Mouse (Mus musculus) bone marrow, adult 2 months (tissue): ENCODE data around the gene Zdhhc14. TPM values are rescaled to one million over a fixed set of nuclear protein-coding genes. Genes with fewer than 3 reads are reported as not detected.

Source experiments
- H3K27ac ChIP-seq: fragments of 200-500 bp; 2 replicates; pipeline ENCODE4 v1.5.1; 2012; ENCODE audit warnings: low read depth, mild to moderate bottlenecking, control low read depth, inconsistent platforms, low read length; ENCODE audit not compliant: control insufficient read depth, poor library complexity, insufficient read depth
- H3K4me1 ChIP-seq: fragments of 200-500 bp; 2 replicates; pipeline ENCODE4 v1.6.1; 2011; ENCODE audit warnings: low read length; ENCODE audit not compliant: control insufficient read depth, insufficient read depth
- H3K4me3 ChIP-seq: fragments of 200-500 bp; replicated peaks from 2 replicates; pipeline ENCODE3; 2011; ENCODE audit warnings: mild to moderate bottlenecking, low read depth, low read length, control low read depth; ENCODE audit not compliant: control insufficient read depth
- CTCF ChIP-seq: fragments of 200-500 bp; IDR thresholded peaks from 2 replicates; pipeline ENCODE4 v1.5.1; 2011; ENCODE audit warnings: low read length, control low read depth; ENCODE audit not compliant: control insufficient read depth, insufficient read depth
- POLR2A ChIP-seq: fragments of 200-500 bp; IDR thresholded peaks from 2 replicates; pipeline ENCODE4 v1.6.1; 2011; ENCODE audit warnings: low read depth, mild to moderate bottlenecking, control low read depth, low read length, borderline replicate concordance; ENCODE audit not compliant: control insufficient read depth
- WGBS: fragments of 180-500 bp; shearing (Covaris S2); methylation state at CpG from one replicate; pipeline ENCODE4 v1.1.7; 2018; 5-methylcytosine and 5-hydroxymethylcytosine counted together
- polyA plus RNA-seq: library from polyadenylated mRNA; stranded (reverse); fragments of >200 nt; gene quantifications from 2 replicates; pipeline ENCODE4 v1.2.4, GENCODE M21; 2011; ENCODE audit warnings: low replicate concordance; ENCODE audit not compliant: missing spikeins, insufficient read depth, insufficient read length

Zdhhc14 gene
- polyA plus RNA-seq, 1 experiment, result 22.3 TPM

- H3K4me1 ChIP-seq, result no peaks in the 10 kb centered on the region
- WGBS, result 78% methylated on average over 7 of the region's 7 CpGs
- no peak overlapping the region for H3K4me3 ChIP-seq
- no peak overlapping the region for H3K27ac ChIP-seq
- TF ChIP-seq CTCF (no peak), POLR2A (no peak)
These were observed 218.2 kb downstream of the Zdhhc14 start for GRCm38 (mm10) chr17:5710320-5711104.

- Histone ChIP-seq H3K27ac (no peak overlapping the region), H3K4me1 (no peaks in the 10 kb centered on the region), H3K4me3 (no peak overlapping the region)
- TF ChIP-seq CTCF (no peak), POLR2A (no peak)
- 76% methylated on average over 5 of the region's 5 CpGs for WGBS
These were observed 219.5 kb downstream of the Zdhhc14 start for GRCm38 (mm10) chr17:5711861-5712260.

- Histone ChIP-seq H3K4me3 (no peak overlapping the region), H3K4me1 (no peaks in the 10 kb centered on the region; the same call in 1 of the 2 replicates), H3K27ac (no peak overlapping the region)
- no peak for TF ChIP-seq POLR2A
- no peak for TF ChIP-seq CTCF
- WGBS, result 85% methylated on average over 3 of the region's 3 CpGs
These were observed 220.8 kb downstream of the Zdhhc14 start for GRCm38 (mm10) chr17:5713141-5713540.

- H3K27ac ChIP-seq, result no peak overlapping the region
- H3K4me1 ChIP-seq, result no peaks in the 10 kb centered on the region; the same call in 1 of the 2 replicates
- TF ChIP-seq CTCF, result no peak
- TF ChIP-seq POLR2A, result no peak
- WGBS, result 39% methylated on average over 4 of the region's 4 CpGs
- no peak overlapping the region for H3K4me3 ChIP-seq
These were observed 224.6 kb downstream of the Zdhhc14 start for GRCm38 (mm10) chr17:5716912-5717311.

GRCm38 (mm10) chr17:5718768-5719387 lies 226.5 kb downstream of the Zdhhc14 start:
- H3K27ac ChIP-seq, result no peak overlapping the region
- no peak overlapping the region for H3K4me3 ChIP-seq
- TF ChIP-seq POLR2A (no peak), CTCF (no peak)
- WGBS, result 41% methylated on average over 7 of the region's 7 CpGs
- H3K4me1 ChIP-seq, result no peaks in the 10 kb centered on the region; the same call in 1 of the 2 replicates

- Histone ChIP-seq H3K4me1 (no peaks in the 10 kb centered on the region; the same call in 1 of the 2 replicates), H3K27ac (no peak overlapping the region), H3K4me3 (no peak overlapping the region)
- TF ChIP-seq CTCF (no peak), POLR2A (no peak)
- 93% methylated on average over 2 of the region's 2 CpGs for WGBS
These were observed 230.4 kb downstream of the Zdhhc14 start for GRCm38 (mm10) chr17:5722802-5723201.

- TF ChIP-seq POLR2A (no peak), CTCF (no peak)
- no peak overlapping the region for H3K27ac ChIP-seq
- WGBS, result 89% methylated on average over 10 of the region's 10 CpGs
- H3K4me3 ChIP-seq, result no peak overlapping the region
- H3K4me1 ChIP-seq, result peaks cover under 1% of the 10 kb centered on the region
These were observed 231.3 kb downstream of the Zdhhc14 start for GRCm38 (mm10) chr17:5723601-5724189.

- no peak for TF ChIP-seq POLR2A
- no peak for TF ChIP-seq CTCF
- Histone ChIP-seq H3K27ac (peak overlapping the region; percentile 87; the same call in 1 of the 2 replicates), H3K4me3 (no peak overlapping the region), H3K4me1 (peaks cover 21% of the 10 kb centered on the region)
- 46% methylated on average over 4 of the region's 4 CpGs for WGBS
These were observed 237.3 kb downstream of the Zdhhc14 start for GRCm38 (mm10) chr17:5729587-5730125.
